Mouse (Mus musculus) brain, embryonic 14.5 days (tissue): ENCODE measurements around the gene Fam92b.

Experiments
- CTCF ChIP-seq: fragments of 200-500 bp; IDR thresholded peaks from 2 replicates; pipeline ENCODE4 v1.5.1; 2012; ENCODE audit warnings: inconsistent platforms, mild to moderate bottlenecking, moderate library complexity, borderline replicate concordance; ENCODE audit not compliant: insufficient read depth, insufficient read length; ENCODE audit errors: extremely low read depth
- POLR2A ChIP-seq: fragments of 200-500 bp; IDR thresholded peaks from 2 replicates; pipeline ENCODE4 v1.6.1; 2012; ENCODE audit warnings: mild to moderate bottlenecking, inconsistent platforms, borderline replicate concordance; ENCODE audit not compliant: poor library complexity, insufficient read depth, insufficient read length, severe bottlenecking; ENCODE audit errors: extremely low read depth

DNA sequence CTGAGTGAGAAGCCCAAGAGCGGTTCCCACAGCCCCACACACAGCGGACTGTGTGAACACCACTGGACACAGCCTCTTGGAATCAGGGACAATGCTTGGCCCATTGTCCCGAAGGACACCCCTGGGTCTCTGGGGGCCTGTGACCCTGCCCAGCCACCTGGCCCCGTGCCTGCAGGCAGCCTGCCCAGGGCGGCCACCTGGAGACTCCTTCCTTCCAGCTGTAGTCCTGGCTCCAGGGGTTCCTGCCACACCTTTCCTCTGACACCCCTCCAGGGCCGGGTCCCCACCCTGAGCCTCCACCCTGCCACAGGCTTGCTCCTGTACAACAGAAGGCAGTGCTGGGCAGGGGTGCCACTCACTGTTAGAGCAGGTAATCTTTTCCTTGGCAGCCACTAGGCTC is 11.2 kb upstream of the Fam92b start:
- TF ChIP-seq CTCF (no peak), POLR2A (no peak)
